Mouse (Mus musculus): ENCODE results near the gene Ocm. TPM values are rescaled to one million over a fixed set of nuclear protein-coding genes. Genes with fewer than 3 reads are reported as not detected.

Ocm gene
- polyA plus RNA-seq, 1 experiment from 2014 or later: not detected

DNA sequence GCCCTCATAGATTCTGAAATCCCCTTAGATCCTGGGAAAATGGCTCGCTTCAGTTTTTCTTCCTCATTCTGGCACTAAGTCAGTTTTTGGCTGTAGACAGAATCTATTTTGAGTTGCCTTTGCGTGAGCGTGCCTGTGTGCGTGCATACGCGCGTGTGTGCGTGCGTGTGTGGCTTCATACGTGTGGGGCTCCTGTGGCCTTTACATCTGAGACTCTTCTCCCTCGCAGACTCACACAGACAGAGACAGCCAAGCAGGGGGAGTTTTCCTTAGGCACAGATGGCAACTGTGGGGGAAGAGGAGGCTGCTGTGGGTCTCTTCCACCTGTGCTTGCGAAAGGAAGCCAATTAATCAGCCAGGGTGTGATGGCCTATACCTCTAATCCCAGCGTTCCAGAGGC lies 20.9 kb upstream of the Ocm start:
- Histone ChIP-seq H3K4me2 (ENCODE audit: low read depth, severe bottlenecking) (no peak overlapping the region), H3K4me1 (ENCODE audit: control insufficient read depth, insufficient read depth, low read length) (no peaks in the 10 kb centered on the region), H3K9ac (ENCODE audit: low read length) (no peak overlapping the region), H3K9me3 (ENCODE audit: control insufficient read depth, low read length) (no peaks in the 10 kb centered on the region), H3K4me3 (ENCODE audit: low read depth, low read length) (no peak overlapping the region), H3K27ac (replicated peaks; ENCODE audit: low read depth, low read length) (no peak overlapping the region), H3K36me3 (ENCODE audit: control insufficient read depth, insufficient read depth, low read length) (no peaks in the 10 kb centered on the region), H3K27me3 (ENCODE audit: control insufficient read depth, insufficient read depth, low read length) (no peaks in the 10 kb centered on the region)
- no peak for ATAC-seq (ENCODE audit: insufficient number of reproducible peaks, low FRiP score, low TSS enrichment, low read depth)
- no peak for DNase-seq (ENCODE audit: low spot score)
- 64% methylated on average over 13 of the region's 13 CpGs for WGBS

DNA sequence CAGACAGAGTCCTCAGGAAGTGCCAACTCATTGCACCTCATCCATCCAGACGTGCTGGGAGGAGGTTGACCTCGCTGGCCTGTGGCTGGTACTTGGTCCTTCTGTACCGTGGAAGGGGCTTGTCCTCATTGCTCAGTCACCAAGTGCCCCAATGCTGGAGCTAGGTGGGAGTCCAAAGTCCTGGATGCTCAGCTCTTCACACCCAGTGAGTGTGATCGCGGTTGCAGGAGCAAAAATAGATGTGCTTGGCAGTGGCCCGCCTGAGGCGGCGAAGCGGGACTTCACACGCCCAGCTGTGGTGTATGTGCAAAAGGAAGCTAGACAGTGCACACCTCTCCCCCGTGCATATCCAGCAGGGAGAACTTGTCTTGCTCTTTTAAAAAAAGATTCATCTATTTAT lies 16.7 kb upstream of the Ocm start:
- no peak overlapping the region for H3K27ac ChIP-seq (replicated peaks; ENCODE audit: low read depth, low read length)
- no peak overlapping the region for H3K4me3 ChIP-seq (ENCODE audit: low read depth, low read length)
- no peaks in the 10 kb centered on the region for H3K9me3 ChIP-seq (ENCODE audit: control insufficient read depth, low read length)
- no peak for ATAC-seq (ENCODE audit: insufficient number of reproducible peaks, low FRiP score, low TSS enrichment, low read depth)
- H3K4me2 ChIP-seq (ENCODE audit: low read depth, severe bottlenecking): no peak overlapping the region
- H3K36me3 ChIP-seq (ENCODE audit: control insufficient read depth, insufficient read depth, low read length): no peaks in the 10 kb centered on the region
- H3K9ac ChIP-seq (ENCODE audit: low read length): no peak overlapping the region
- 82% methylated on average over 11 of the region's 11 CpGs for WGBS
- DNase-seq (ENCODE audit: low spot score): no peak
- no peaks in the 10 kb centered on the region for H3K27me3 ChIP-seq (ENCODE audit: control insufficient read depth, insufficient read depth, low read length)
- H3K4me1 ChIP-seq (ENCODE audit: control insufficient read depth, insufficient read depth, low read length): no peaks in the 10 kb centered on the region

DNA sequence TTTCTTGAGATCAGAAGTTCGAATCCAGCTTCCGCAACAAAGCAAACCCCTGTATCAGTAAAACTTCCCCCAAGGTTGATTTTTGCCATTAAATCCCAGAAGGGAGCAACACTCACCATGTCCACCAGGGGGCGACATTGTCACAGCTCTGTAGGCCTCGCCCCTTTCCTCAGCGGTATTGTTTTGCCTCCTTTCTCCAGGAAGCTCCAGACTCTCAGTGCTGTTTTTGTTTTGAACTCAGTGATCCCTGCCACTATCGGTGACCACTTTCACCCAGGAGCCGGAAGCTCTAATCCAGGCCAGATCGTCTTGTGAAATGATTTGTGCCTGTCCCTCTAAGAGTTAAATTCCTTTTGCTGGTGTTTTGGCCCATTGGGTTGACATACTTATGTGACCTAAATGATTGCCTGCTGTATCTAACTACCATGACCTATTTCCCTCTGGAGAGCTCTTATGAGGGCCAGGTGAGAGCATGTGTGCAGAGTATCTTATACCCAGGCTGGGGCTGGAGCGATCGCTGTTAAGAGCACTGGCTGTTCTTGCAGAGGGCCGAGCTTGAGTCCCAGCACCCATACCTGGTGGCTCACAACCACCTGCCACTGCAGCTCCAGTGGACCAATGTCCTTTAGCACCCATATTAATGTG lies 14.4 kb upstream of the Ocm start:
- Histone ChIP-seq H3K36me3 (ENCODE audit: control insufficient read depth, insufficient read depth, low read length) (no peaks in the 10 kb centered on the region), H3K4me3 (ENCODE audit: low read depth, low read length) (no peak overlapping the region), H3K27me3 (ENCODE audit: control insufficient read depth, insufficient read depth, low read length) (no peaks in the 10 kb centered on the region), H3K4me2 (ENCODE audit: low read depth, severe bottlenecking) (no peak overlapping the region), H3K4me1 (ENCODE audit: control insufficient read depth, insufficient read depth, low read length) (no peaks in the 10 kb centered on the region), H3K9ac (ENCODE audit: low read length) (no peak overlapping the region), H3K9me3 (ENCODE audit: control insufficient read depth, low read length) (no peaks in the 10 kb centered on the region), H3K27ac (replicated peaks; ENCODE audit: low read depth, low read length) (no peak overlapping the region)
- DNase-seq (ENCODE audit: low spot score) (peak; percentile 84), ATAC-seq (ENCODE audit: insufficient number of reproducible peaks, low FRiP score, low TSS enrichment, low read depth) (no peak)
- 48% methylated on average over 11 of the region's 11 CpGs for WGBS

DNA sequence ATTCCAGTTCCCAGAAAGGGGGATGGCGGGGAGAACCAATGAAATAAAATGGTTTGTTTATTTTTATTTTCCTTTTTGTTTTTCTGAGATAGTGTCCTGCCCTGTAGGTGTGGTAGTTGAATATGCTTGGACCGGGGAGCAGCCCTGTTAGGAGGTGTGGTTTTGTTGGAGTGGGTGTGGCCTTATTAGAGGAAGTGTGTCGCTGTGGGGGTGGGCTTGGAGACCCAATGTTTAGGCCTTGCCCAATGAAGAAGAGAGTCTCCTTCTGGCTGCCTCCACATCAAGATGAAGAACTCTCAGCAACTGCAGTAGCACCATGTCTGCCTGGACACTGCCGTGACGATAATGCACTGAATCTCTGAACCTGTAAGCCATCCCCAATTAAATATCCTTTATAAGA lies 13.4 kb upstream of the Ocm start:
- no peak overlapping the region for H3K4me3 ChIP-seq (ENCODE audit: low read depth, low read length)
- H3K4me2 ChIP-seq (ENCODE audit: low read depth, severe bottlenecking): no peak overlapping the region
- DNase-seq (ENCODE audit: low spot score): no peak
- no peaks in the 10 kb centered on the region for H3K4me1 ChIP-seq (ENCODE audit: control insufficient read depth, insufficient read depth, low read length)
- no peaks in the 10 kb centered on the region for H3K9me3 ChIP-seq (ENCODE audit: control insufficient read depth, low read length)
- WGBS: 94% methylated on average over 5 of the region's 5 CpGs
- H3K27ac ChIP-seq (replicated peaks; ENCODE audit: low read depth, low read length): no peak overlapping the region
- H3K36me3 ChIP-seq (ENCODE audit: control insufficient read depth, insufficient read depth, low read length): no peaks in the 10 kb centered on the region
- H3K27me3 ChIP-seq (ENCODE audit: control insufficient read depth, insufficient read depth, low read length): no peaks in the 10 kb centered on the region
- ATAC-seq (ENCODE audit: insufficient number of reproducible peaks, low FRiP score, low TSS enrichment, low read depth): no peak
- H3K9ac ChIP-seq (ENCODE audit: low read length): no peak overlapping the region

DNA sequence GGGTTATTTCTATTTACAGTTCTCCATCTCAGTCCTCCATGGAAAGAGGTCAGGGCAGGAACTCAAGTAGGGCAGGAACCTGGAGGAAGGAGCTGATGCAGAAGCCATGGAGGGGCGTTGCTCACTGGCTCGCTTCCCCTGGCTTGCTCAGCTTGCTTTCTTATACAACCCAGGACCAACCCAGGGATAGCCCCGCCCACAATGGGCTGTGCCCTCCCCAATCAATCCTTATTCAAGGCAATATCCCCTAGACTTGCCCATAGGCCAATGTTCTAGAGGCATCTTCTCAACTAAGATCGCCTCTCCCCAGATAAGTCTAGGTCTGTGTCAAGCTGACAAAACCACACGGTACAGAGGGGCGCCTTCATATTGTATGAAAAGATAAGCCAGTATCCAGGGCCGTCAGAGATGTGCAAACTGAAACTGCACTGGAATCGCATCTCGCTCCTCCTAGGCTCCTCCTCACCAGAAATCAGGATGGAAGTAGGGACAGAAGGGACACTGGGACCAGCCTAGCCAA lies 12.7 kb upstream of the Ocm start:
- DNase-seq (ENCODE audit: low spot score) (no peak), ATAC-seq (ENCODE audit: insufficient number of reproducible peaks, low FRiP score, low TSS enrichment, low read depth) (no peak)
- Histone ChIP-seq H3K4me2 (ENCODE audit: low read depth, severe bottlenecking) (no peak overlapping the region), H3K4me1 (ENCODE audit: control insufficient read depth, insufficient read depth, low read length) (no peaks in the 10 kb centered on the region), H3K27me3 (ENCODE audit: control insufficient read depth, insufficient read depth, low read length) (no peaks in the 10 kb centered on the region), H3K27ac (replicated peaks; ENCODE audit: low read depth, low read length) (no peak overlapping the region), H3K4me3 (ENCODE audit: low read depth, low read length) (no peak overlapping the region), H3K9ac (ENCODE audit: low read length) (no peak overlapping the region), H3K9me3 (ENCODE audit: control insufficient read depth, low read length) (no peaks in the 10 kb centered on the region), H3K36me3 (ENCODE audit: control insufficient read depth, insufficient read depth, low read length) (no peaks in the 10 kb centered on the region)
- 76% methylated on average over 9 of the region's 9 CpGs for WGBS

DNA sequence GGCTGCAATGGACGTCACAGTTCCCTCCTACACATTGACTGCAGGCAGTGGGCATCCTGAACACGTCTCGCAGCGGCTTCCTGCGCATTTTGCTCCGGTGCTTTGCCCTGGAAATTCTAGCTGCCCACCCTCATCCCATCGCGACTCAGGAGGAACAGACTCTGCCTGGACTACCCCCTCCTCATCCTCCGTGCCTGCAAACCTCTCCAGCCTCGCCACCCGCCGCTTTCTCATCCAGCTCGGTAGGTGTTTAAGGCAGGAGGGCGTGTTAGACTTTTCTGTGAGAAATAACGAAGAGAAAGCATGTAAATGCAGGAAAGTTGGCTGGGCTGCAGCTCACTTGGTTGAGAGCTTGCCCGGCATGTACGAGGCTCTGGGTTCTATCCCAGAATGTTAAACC lies 10.5 kb upstream of the Ocm start:
- H3K9me3 ChIP-seq (ENCODE audit: control insufficient read depth, low read length): no peaks in the 10 kb centered on the region
- H3K4me3 ChIP-seq (ENCODE audit: low read depth, low read length): no peak overlapping the region
- ATAC-seq (ENCODE audit: insufficient number of reproducible peaks, low FRiP score, low TSS enrichment, low read depth) (no peak), DNase-seq (ENCODE audit: low spot score) (no peak)
- H3K4me2 ChIP-seq (ENCODE audit: low read depth, severe bottlenecking): no peak overlapping the region
- H3K27me3 ChIP-seq (ENCODE audit: control insufficient read depth, insufficient read depth, low read length): no peaks in the 10 kb centered on the region
- H3K27ac ChIP-seq (replicated peaks; ENCODE audit: low read depth, low read length): no peak overlapping the region
- 54% methylated on average over 17 of the region's 17 CpGs for WGBS
- H3K36me3 ChIP-seq (ENCODE audit: control insufficient read depth, insufficient read depth, low read length): no peaks in the 10 kb centered on the region
- no peaks in the 10 kb centered on the region for H3K4me1 ChIP-seq (ENCODE audit: control insufficient read depth, insufficient read depth, low read length)
- no peak overlapping the region for H3K9ac ChIP-seq (ENCODE audit: low read length)

DNA sequence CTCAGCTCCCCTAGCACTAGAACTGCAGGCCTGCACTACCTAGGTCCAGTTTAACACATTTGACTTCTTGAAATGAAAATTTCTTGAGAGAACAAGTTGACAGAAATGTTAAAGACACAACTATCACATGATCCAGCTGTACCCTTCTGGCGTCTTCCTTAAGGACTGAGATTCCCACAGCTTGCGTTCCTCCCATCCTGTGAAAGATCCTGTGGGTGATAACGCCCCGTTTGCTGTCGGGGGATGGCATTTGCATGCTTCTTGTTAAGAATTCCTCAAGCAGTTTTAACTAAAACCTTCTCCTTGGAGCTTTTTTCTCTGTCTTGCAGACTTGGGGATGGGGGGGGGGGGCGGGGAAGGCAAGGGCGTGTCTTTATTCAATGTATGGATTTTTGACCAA lies 8.1 kb upstream of the Ocm start:
- Histone ChIP-seq H3K9ac (ENCODE audit: low read length) (no peak overlapping the region), H3K36me3 (ENCODE audit: control insufficient read depth, insufficient read depth, low read length) (no peaks in the 10 kb centered on the region), H3K4me2 (ENCODE audit: low read depth, severe bottlenecking) (no peak overlapping the region), H3K9me3 (ENCODE audit: control insufficient read depth, low read length) (no peaks in the 10 kb centered on the region), H3K4me3 (ENCODE audit: low read depth, low read length) (no peak overlapping the region), H3K27ac (replicated peaks; ENCODE audit: low read depth, low read length) (no peak overlapping the region), H3K4me1 (ENCODE audit: control insufficient read depth, insufficient read depth, low read length) (no peaks in the 10 kb centered on the region), H3K27me3 (ENCODE audit: control insufficient read depth, insufficient read depth, low read length) (no peaks in the 10 kb centered on the region)
- ATAC-seq (ENCODE audit: insufficient number of reproducible peaks, low FRiP score, low TSS enrichment, low read depth): no peak
- no peak for DNase-seq (ENCODE audit: low spot score)
- WGBS: 74% methylated on average over 7 of the region's 7 CpGs

DNA sequence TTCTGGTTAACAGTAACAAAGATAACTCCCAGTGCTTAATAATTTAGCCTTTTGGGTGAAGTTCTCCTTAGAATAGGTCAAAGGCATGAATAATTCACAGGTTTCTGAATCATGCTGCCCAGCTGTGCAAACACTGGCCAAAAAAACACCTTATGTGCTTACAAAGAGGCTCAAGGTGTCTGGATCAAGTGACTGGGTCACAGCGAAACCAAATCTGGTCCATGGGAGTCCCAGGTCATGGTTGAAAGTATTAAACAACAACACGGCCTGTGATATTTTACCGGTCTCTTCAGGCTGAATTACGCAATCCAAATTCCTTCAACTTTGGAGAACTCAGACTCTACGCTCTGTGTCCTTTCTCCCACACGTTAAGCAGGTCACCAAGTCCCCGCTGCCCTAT lies 6.0 kb upstream of the Ocm start:
- DNase-seq (ENCODE audit: low spot score): no peak
- Histone ChIP-seq H3K36me3 (ENCODE audit: control insufficient read depth, insufficient read depth, low read length) (no peaks in the 10 kb centered on the region), H3K4me1 (ENCODE audit: control insufficient read depth, insufficient read depth, low read length) (no peaks in the 10 kb centered on the region)

DNA sequence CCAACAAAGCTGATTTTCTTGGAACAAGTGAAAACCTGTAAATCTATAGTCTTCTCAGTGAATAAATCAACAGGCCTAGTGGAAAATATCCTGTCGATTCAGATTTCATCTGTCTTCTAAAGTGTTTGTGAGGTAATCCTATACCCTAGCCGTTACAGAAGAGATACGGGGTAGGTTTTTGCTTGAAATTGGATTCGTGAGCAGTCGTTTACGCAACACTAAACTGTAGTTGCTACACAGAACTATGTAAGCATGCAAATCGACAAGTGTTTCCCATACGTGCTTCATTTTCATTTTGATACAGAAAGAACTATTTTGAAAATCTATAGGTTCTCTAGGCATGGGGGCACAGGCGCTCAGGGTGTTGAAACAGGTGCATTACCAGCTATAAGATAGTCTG lies 10.6 kb downstream of the Ocm start:
- Histone ChIP-seq H3K27me3 (ENCODE audit: control insufficient read depth, insufficient read depth, low read length) (no peaks in the 10 kb centered on the region), H3K9me3 (ENCODE audit: control insufficient read depth, low read length) (no peaks in the 10 kb centered on the region), H3K4me1 (ENCODE audit: control insufficient read depth, insufficient read depth, low read length) (no peaks in the 10 kb centered on the region), H3K9ac (ENCODE audit: low read length) (no peak overlapping the region), H3K36me3 (ENCODE audit: control insufficient read depth, insufficient read depth, low read length) (peaks cover 6% of the 10 kb centered on the region; the same call in 1 of the 2 replicates), H3K4me3 (ENCODE audit: low read depth, low read length) (no peak overlapping the region), H3K27ac (replicated peaks; ENCODE audit: low read depth, low read length) (no peak overlapping the region), H3K4me2 (ENCODE audit: low read depth, severe bottlenecking) (no peak overlapping the region)
- ATAC-seq (ENCODE audit: insufficient number of reproducible peaks, low FRiP score, low TSS enrichment, low read depth): no peak
- 89% methylated on average over 9 of the region's 9 CpGs for WGBS
- no peak for DNase-seq (ENCODE audit: low spot score)

More for the DNA sequence above, 6.0 kb upstream of the Ocm start:
- H3K27me3 ChIP-seq (ENCODE audit: control insufficient read depth, insufficient read depth, low read length): no peaks in the 10 kb centered on the region
- H3K9me3 ChIP-seq (ENCODE audit: control insufficient read depth, low read length): no peaks in the 10 kb centered on the region
- H3K4me3 ChIP-seq (ENCODE audit: low read depth, low read length): no peak overlapping the region
- H3K27ac ChIP-seq (replicated peaks; ENCODE audit: low read depth, low read length): no peak overlapping the region
- no peak for ATAC-seq (ENCODE audit: insufficient number of reproducible peaks, low FRiP score, low TSS enrichment, low read depth)
- 90% methylated on average over 7 of the region's 7 CpGs for WGBS
- H3K9ac ChIP-seq (ENCODE audit: low read length): no peak overlapping the region
- H3K4me2 ChIP-seq (ENCODE audit: low read depth, severe bottlenecking): no peak overlapping the region
